Mouse (Mus musculus): ENCODE measurements around the gene Lcp1. TPM values are rescaled to one million over a fixed set of nuclear protein-coding genes. Genes with fewer than 3 reads are reported as not detected.

Gene Lcp1
- polyA plus RNA-seq, 2 experiments: 13.5 to 34.2 TPM

DNA sequence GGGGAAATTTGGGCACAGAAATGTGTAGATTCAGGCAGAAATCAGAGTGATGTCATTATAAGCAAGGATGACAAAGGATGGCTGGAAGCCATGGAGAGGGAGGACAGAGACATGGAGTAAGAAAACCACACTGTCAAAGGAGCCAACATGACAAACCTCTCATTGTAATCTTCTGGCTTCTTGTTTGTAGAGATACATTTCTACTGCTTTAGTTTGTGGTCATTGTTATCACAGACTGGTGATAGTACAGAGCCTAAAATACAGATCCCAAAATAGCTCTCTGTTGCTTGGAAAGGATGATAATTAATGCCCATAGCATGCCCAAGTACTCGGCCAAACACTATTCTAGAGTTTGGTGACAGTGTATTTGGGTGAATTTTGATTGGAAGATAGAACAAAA lies 39.6 kb downstream of the Lcp1 start:
- no peak overlapping the region for H3K9ac ChIP-seq (ENCODE audit: low read depth, low read length, severe bottlenecking)
- H3K27ac ChIP-seq (replicated peaks; ENCODE audit: low read depth, low read length): no peak overlapping the region
- H3K4me2 ChIP-seq (replicated peaks; ENCODE audit: low read depth, low read length, severe bottlenecking): no peak overlapping the region
- ATAC-seq (ENCODE audit: low FRiP score, low read depth) (no peak), DNase-seq (ENCODE audit: low spot score) (no peak)
- H3K36me3 ChIP-seq (ENCODE audit: control insufficient read depth, insufficient read depth, low read length): no peaks in the 10 kb centered on the region
- no peak for TF ChIP-seq POLR2A (IDR thresholded peaks at IDR 0.05; ENCODE audit: borderline replicate concordance, extremely low read depth, insufficient read depth, insufficient read length)
- no peaks in the 10 kb centered on the region for H3K9me3 ChIP-seq (ENCODE audit: control insufficient read depth, low read length)
- H3K4me1 ChIP-seq (ENCODE audit: control insufficient read depth, insufficient read depth, low read length): no peaks in the 10 kb centered on the region
- 79% methylated on average over 1 of the region's 1 CpGs for WGBS
- no peak overlapping the region for H3K4me3 ChIP-seq (replicated peaks; ENCODE audit: low read length)
- no peaks in the 10 kb centered on the region for H3K27me3 ChIP-seq (ENCODE audit: control insufficient read depth, insufficient read depth, low read length)

DNA sequence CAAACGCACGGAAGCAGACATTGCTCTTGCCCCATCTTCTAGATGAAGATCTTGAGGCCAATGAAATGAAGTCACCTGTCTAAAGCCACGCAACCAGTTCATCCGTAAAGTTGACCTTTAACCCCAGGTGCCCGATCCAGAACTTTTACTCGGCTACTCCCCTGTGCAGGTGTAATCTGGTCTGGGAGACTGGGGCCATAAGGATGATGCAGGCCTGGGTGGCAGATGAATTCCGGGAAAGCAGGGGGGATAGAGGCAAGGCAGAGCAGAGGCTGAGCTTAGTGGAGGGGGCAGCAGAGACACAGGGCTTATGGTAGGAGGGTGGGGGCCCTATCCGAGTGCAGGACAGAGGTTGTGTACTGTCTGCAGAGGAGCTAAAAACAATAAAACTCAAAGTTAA lies 43.4 kb downstream of the Lcp1 start:
- H3K9me3 ChIP-seq (ENCODE audit: control insufficient read depth, low read length): no peaks in the 10 kb centered on the region
- DNase-seq (ENCODE audit: low spot score) (no peak), ATAC-seq (ENCODE audit: low FRiP score, low read depth) (no peak)
- no peak overlapping the region for H3K4me3 ChIP-seq (replicated peaks; ENCODE audit: low read length)
- H3K4me1 ChIP-seq (ENCODE audit: control insufficient read depth, insufficient read depth, low read length): no peaks in the 10 kb centered on the region
- no peak overlapping the region for H3K4me2 ChIP-seq (replicated peaks; ENCODE audit: low read depth, low read length, severe bottlenecking)
- H3K9ac ChIP-seq (ENCODE audit: low read depth, low read length, severe bottlenecking): no peak overlapping the region
- H3K27ac ChIP-seq (replicated peaks; ENCODE audit: low read depth, low read length): no peak overlapping the region
- WGBS: 77% methylated on average over 8 of the region's 8 CpGs
- H3K36me3 ChIP-seq (ENCODE audit: control insufficient read depth, insufficient read depth, low read length): no peaks in the 10 kb centered on the region
- H3K27me3 ChIP-seq (ENCODE audit: control insufficient read depth, insufficient read depth, low read length): no peaks in the 10 kb centered on the region
- no peak for TF ChIP-seq POLR2A (IDR thresholded peaks at IDR 0.05; ENCODE audit: borderline replicate concordance, extremely low read depth, insufficient read depth, insufficient read length)

DNA sequence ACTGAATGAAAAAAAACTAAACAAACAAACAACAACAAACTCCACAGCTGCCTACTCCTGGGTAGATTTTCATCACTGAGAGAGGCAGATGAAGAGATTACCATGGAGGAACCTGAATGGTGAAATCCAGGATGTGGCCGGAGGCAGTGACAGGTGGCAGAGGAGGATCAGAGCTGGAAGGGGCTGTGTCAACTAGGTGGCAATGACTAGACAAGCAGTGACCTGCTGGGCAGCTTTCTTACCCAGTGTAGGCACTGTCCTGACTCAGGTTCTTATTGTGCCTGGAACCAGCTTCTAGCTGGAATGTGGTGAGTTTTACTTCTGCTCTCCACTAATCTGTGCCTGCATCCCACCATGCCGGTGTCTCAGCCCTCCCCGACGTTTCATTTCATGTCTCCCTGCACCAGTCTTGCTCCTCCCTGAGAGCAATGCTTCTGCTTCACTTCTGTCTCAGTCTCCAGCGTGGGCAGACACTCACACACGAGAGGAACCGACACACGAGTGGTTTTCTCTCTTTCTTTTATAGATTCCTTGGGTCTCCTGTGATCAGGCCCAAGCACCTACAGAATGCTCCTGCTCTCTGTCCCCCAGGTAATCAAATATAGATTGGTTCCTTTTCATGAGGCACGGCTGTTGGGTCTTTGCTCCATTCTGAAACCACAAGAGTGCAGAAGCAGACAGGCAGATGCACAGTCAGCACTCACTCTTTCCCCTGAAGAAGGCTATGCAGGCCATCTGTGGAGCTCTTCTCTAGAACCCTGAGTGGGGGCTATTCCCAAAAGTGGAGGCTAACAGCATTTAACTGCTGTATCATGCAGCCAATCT lies 44.0 kb downstream of the Lcp1 start:
- no peaks in the 10 kb centered on the region for H3K27me3 ChIP-seq (ENCODE audit: control insufficient read depth, insufficient read depth, low read length)
- H3K4me1 ChIP-seq (ENCODE audit: control insufficient read depth, insufficient read depth, low read length): no peaks in the 10 kb centered on the region
- no peak overlapping the region for H3K4me2 ChIP-seq (replicated peaks; ENCODE audit: low read depth, low read length, severe bottlenecking)
- WGBS: 78% methylated on average over 9 of the region's 9 CpGs
- no peak overlapping the region for H3K27ac ChIP-seq (replicated peaks; ENCODE audit: low read depth, low read length)
- no peak overlapping the region for H3K9ac ChIP-seq (ENCODE audit: low read depth, low read length, severe bottlenecking)
- DNase-seq (ENCODE audit: low spot score): no peak
- H3K9me3 ChIP-seq (ENCODE audit: control insufficient read depth, low read length): no peaks in the 10 kb centered on the region
- no peak overlapping the region for H3K4me3 ChIP-seq (replicated peaks; ENCODE audit: low read length)
- no peak for ATAC-seq (ENCODE audit: low FRiP score, low read depth)
- H3K36me3 ChIP-seq (ENCODE audit: control insufficient read depth, insufficient read depth, low read length): no peaks in the 10 kb centered on the region
- TF ChIP-seq POLR2A (IDR thresholded peaks at IDR 0.05; ENCODE audit: borderline replicate concordance, extremely low read depth, insufficient read depth, insufficient read length): no peak

DNA sequence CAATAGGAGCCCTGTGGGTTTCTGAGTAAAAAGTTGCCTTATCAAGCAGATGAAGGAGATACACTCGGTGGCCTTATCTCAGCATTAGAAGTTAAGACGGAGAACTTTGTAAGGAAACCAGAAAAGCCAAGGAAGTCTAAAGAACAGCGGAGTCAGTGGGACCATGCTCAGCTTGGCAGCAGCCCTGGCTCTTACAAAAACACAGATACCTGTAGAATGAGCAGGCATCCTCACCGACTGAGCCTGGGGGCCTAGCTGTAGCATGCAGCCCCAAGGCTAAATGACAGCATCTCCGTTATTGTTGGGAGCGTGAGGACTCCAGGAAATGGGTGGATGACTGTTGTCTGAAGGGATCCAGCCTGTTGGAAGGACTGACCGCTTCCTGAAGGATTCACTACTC lies 44.9 kb downstream of the Lcp1 start:
- DNase-seq (ENCODE audit: low spot score) (no peak), ATAC-seq (ENCODE audit: low FRiP score, low read depth) (no peak)
- no peak overlapping the region for H3K27ac ChIP-seq (replicated peaks; ENCODE audit: low read depth, low read length)
- H3K4me1 ChIP-seq (ENCODE audit: control insufficient read depth, insufficient read depth, low read length): no peaks in the 10 kb centered on the region
- no peaks in the 10 kb centered on the region for H3K36me3 ChIP-seq (ENCODE audit: control insufficient read depth, insufficient read depth, low read length)
- 79% methylated on average over 7 of the region's 7 CpGs for WGBS
- TF ChIP-seq POLR2A (IDR thresholded peaks at IDR 0.05; ENCODE audit: borderline replicate concordance, extremely low read depth, insufficient read depth, insufficient read length): no peak
- H3K4me2 ChIP-seq (replicated peaks; ENCODE audit: low read depth, low read length, severe bottlenecking): no peak overlapping the region
- no peaks in the 10 kb centered on the region for H3K9me3 ChIP-seq (ENCODE audit: control insufficient read depth, low read length)
- no peak overlapping the region for H3K9ac ChIP-seq (ENCODE audit: low read depth, low read length, severe bottlenecking)
- no peak overlapping the region for H3K4me3 ChIP-seq (replicated peaks; ENCODE audit: low read length)
- no peaks in the 10 kb centered on the region for H3K27me3 ChIP-seq (ENCODE audit: control insufficient read depth, insufficient read depth, low read length)

DNA sequence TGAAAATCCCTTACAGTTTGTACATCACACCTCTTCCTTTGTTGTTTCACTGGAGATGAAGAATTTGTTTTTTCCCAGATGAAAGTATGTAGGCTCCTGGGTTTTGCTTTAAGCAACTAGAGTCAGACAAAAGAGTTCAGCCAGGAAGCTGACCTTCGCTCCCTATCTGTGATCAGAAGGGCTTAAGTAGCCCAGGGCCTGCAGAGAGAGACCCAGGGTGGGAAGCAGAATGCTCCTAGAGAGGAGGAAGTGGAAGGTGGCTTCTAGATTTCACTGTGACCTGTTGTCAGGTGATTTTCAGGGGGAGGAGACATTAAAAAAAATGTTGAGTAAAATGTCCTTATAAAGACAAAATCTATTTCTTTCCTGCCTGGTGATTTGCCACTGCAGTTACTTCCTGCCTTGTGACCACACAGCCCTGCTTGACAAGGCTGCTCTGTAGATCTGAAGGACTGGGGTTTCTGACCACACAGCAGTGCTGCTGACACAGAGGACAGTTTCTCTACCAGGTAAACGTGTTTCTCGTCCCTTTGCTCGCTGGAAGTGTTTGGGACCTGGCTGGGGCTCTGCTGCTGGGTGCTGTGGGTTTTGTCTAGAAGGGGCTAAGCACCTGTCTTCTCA lies 45.6 kb downstream of the Lcp1 start:
- WGBS: 56% methylated on average over 4 of the region's 4 CpGs
- H3K4me3 ChIP-seq (replicated peaks; ENCODE audit: low read length): no peak overlapping the region
- no peaks in the 10 kb centered on the region for H3K9me3 ChIP-seq (ENCODE audit: control insufficient read depth, low read length)
- H3K9ac ChIP-seq (ENCODE audit: low read depth, low read length, severe bottlenecking): no peak overlapping the region
- TF ChIP-seq POLR2A (IDR thresholded peaks at IDR 0.05; ENCODE audit: borderline replicate concordance, extremely low read depth, insufficient read depth, insufficient read length): no peak
- H3K27me3 ChIP-seq (ENCODE audit: control insufficient read depth, insufficient read depth, low read length): no peaks in the 10 kb centered on the region
- H3K27ac ChIP-seq (replicated peaks; ENCODE audit: low read depth, low read length): no peak overlapping the region
- no peak overlapping the region for H3K4me2 ChIP-seq (replicated peaks; ENCODE audit: low read depth, low read length, severe bottlenecking)
- H3K36me3 ChIP-seq (ENCODE audit: control insufficient read depth, insufficient read depth, low read length): no peaks in the 10 kb centered on the region
- H3K4me1 ChIP-seq (ENCODE audit: control insufficient read depth, insufficient read depth, low read length): no peaks in the 10 kb centered on the region
- no peak for ATAC-seq (ENCODE audit: low FRiP score, low read depth)
- DNase-seq (ENCODE audit: low spot score): peak; percentile 16
